Mouse (Mus musculus): Measurements from ENCODE around the gene H2-Q6. TPM values are rescaled to one million over a fixed set of nuclear protein-coding genes. Genes with fewer than 3 reads are reported as not detected.
"Not testable (repeated sequence)": the region's sequence is repeated elsewhere in the genome, so short reads cannot be mapped to it uniquely, and the experiment has no call there.

Gene H2-Q6
- total RNA-seq (2022) = 1 to 10 TPM in 1 of 4 experiments, under 1 TPM in 3; 0.68 to 1.1 (median 0.87) TPM

DNA sequence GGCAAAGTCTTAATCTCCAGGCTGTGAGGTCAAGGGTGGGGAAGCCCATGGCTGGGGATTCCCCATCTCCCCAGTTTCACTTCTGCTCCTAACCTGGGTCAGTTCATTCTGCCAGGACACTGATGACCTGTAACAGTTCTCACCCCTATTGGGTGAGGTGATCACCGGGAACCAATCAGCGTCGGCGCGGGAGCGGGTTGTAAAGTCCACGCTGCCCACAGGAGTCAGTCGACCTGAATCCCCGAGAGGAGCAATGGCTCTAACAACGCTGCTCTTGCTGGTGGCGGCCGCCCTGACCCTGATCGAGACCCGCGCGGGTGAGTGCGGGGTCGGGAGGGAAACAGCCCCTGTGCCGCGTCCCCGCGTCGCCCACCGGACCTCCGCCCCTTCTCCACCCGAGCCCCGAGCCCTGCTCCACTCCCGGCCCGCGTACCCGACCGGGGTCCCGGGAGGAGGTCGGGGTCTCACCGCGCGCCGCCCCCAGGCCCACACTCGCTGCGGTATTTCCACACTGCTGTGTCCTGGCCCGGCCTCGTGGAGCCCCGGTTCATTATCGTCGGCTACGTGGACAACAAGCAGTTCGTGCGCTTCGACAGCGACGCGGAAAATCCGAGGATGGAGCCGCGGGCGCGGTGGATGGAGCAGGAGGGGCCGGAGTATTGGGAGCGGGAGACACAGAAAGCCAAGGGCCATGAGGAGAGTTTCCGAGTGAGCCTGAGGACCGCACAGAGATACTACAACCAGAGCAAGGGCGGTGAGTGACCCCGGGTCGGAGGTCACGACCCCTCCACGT is at the start of gene H2-Q6:
Gene H2-Q6 (plus strand): TSS at position 227 of the 793 bp plus-strand sequence.
- DNase-seq (ENCODE audit: low spot score in 2 of 2) = peak in 1 of 2 experiments; percentile 21

GRCm38 (mm10) chr17:35379369-35379728 is 45.3 kb upstream of the H2-Q6 start, which contains the start of gene H2-Q4:
Gene H2-Q4, plus strand, starts transcription at chr17:35379617.
- peak; percentile 84 to 86 for DNase-seq (ENCODE audit: low spot score in 2 of 2)

DNA sequence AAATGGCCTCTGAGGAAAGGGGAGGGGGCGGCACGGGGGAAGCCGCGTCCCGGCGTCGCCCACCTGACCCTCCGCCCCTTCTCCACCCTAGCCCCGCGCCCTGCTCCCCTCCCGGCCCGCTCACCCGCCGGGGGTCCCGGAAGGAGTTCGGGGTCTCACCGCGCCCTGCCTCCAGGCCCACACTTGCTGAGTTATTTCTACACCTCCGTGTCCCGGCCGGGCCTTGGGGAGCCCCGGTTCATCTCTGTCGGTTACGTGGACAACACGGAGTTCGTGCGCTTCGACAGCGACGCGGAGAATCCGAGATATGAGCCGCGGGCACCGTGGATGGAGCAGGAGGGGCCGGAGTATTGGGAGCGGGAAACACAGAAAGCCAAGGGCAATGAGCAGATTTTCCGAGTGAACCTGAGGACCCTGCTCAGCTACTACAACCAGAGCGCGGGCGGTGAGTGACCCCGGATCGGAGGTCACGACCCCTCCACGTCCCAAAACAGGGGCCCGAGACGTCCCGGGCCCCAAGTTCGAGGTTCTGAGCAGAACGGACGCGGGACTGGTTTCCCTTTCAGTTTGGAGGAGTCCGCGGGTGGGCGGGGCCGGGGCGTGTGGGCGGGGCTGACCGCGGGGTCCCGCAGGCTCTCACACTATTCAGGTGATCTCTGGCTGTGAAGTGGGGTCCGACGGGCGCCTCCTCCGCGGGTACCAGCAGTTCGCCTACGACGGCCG is 44.8 kb upstream of the H2-Q6 start:
- DNase-seq (ENCODE audit: low spot score in 2 of 2) = peak in 1 of 2 experiments; percentile 13

DNA sequence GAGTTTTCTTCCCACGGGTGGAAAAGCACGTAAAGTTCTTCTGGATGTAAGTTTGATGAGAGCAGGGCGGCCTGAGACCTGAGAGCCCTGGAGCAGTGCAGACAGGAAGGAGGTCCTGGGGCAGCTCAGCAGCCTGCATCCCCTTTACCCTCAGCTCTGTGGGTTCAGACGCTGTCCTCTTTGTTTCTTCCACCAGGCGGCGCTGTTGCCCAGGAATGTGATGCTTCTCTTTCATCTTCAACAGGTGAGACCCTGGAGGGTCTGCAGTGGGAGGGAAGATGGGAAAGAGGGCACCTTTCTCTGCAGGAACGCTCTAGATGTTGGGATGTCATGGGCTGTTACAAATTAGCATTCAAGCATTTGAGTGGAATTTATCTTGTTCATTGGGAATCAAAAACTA is 34.9 kb upstream of the H2-Q6 start:
- not testable (repeated sequence) for DNase-seq (ENCODE audit: low spot score in 2 of 2)

DNA sequence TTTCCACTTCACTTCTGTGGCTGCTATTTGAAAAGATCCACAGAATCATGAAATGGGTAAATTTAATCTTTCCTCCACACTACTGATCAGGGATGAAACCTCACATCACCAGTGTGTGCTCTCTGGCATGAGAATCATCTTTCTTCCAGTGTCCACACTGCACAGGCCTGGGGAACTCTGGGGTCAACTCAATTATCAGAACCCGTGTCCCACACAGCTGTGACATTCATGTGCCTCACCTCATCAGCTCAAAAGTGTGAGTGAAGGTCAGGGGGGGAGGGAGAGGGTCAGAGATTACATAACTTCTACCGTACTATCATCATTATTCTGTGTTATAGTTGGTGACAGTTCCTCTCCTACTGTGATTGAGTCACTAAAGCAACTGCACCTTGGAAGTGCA is 32.0 kb upstream of the H2-Q6 start:
- DNase-seq (ENCODE audit: low spot score in 2 of 2) = not testable (repeated sequence)

GRCm38 (mm10) chr17:35393864-35394800 is 30.5 kb upstream of the H2-Q6 start:
- DNase-seq (ENCODE audit: low spot score in 2 of 2) = not testable (repeated sequence)

GRCm38 (mm10) chr17:35396956-35397355 is 27.7 kb upstream of the H2-Q6 start:
- DNase-seq (ENCODE audit: low spot score in 2 of 2) = not testable (repeated sequence)

- not testable (repeated sequence) for DNase-seq (ENCODE audit: low spot score in 2 of 2)
Measured at GRCm38 (mm10) chr17:35413057-35413456, 11.6 kb upstream of the H2-Q6 start.

GRCm38 (mm10) chr17:35415273-35416129 is 9.1 kb upstream of the H2-Q6 start:
- DNase-seq (ENCODE audit: low spot score in 2 of 2) = not testable (repeated sequence)

DNA sequence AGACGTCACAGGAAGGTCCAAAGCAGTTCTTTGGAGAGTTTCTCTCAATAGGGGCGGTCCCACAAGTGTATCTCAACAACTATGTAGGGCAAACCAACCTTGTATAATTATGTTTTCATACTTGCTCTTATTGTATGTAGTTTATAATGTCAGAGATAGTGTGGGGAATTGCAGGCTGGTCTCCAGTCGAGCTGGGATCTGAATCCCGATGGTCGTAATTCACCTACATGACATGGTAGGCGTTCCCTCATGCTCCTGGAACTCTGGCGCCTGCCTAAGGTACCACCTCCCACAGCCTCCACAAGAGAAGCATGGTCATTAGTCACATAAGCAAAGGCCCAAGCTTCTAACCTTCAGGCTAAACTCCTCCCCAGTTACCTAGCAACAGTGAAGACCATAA is 5.9 kb upstream of the H2-Q6 start:
- no peak for DNase-seq (ENCODE audit: low spot score in 2 of 2)

DNA sequence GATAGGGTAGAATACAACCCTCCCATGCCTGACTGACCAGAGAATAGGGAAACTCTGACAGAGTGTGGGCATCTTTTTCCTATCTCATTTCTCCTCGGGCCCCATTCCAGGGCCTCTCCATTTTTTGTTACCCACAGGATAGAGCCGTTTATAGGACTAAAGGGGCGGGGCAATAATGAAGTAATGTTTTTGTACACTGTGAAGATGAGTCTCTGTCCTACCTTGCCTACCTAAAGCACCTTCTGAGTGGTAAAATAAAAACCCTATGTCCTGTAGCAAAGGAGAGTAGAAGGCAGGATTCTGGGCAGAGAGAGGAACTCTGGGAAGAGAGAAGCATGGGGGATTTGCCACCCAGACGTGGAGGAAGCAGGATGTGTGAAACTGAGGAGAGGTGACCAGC is 5.1 kb upstream of the H2-Q6 start:
- DNase-seq (ENCODE audit: low spot score in 2 of 2) = not testable (repeated sequence)

GRCm38 (mm10) chr17:35420206-35420810 is 4.3 kb upstream of the H2-Q6 start:
- DNase-seq (ENCODE audit: low spot score in 2 of 2) = not testable (repeated sequence)

DNA sequence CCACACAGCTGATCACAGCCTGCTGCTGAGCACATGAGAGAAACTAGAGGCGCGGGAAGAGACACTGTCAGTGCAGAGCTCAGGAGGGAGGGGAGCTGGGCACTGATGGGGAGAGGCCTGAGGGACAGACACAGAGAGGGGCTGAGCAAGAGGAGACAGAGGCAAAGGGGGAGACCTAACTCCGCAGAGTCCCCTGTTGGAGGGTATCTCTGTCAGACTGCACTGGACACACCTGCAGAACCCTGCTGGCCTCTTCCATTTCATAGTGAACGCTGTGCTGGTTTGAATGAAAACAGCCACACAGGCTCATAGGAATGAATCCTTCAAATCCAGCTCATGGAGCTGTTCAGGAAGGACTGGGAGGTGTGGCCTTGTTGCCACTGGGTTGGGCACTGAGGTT is 3.3 kb upstream of the H2-Q6 start:
- DNase-seq (ENCODE audit: low spot score in 2 of 2) = not testable (repeated sequence)

GRCm38 (mm10) chr17:35422360-35422759 is 2.3 kb upstream of the H2-Q6 start:
- not testable (repeated sequence) for DNase-seq (ENCODE audit: low spot score in 2 of 2)

- peak; percentile 1 to 2 for DNase-seq (ENCODE audit: low spot score in 2 of 2)
Measured at GRCm38 (mm10) chr17:35423131-35423810, 1.4 kb upstream of the H2-Q6 start.

- peak in 1 of 2 experiments; percentile 1 for DNase-seq (ENCODE audit: low spot score in 2 of 2)
Measured at GRCm38 (mm10) chr17:35424106-35424505, 544 bp upstream of the H2-Q6 start.

- peak in 1 of 2 experiments; percentile 2 for DNase-seq (ENCODE audit: low spot score in 2 of 2)
Measured at GRCm38 (mm10) chr17:35425474-35425873, 824 bp downstream of the H2-Q6 start.

- DNase-seq (ENCODE audit: low spot score in 2 of 2) = not testable (repeated sequence)
Measured at GRCm38 (mm10) chr17:35428883-35429282, 4.2 kb downstream of the H2-Q6 start.

- DNase-seq (ENCODE audit: low spot score in 2 of 2) = not testable (repeated sequence)
Measured at GRCm38 (mm10) chr17:35430671-35431070, 6.0 kb downstream of the H2-Q6 start.
